Comparison of ENCODE assay signal across 9 mouse cellular contexts in genomic region chr7:142435524-142435923, GRCm38 (mm10). TPM values are rescaled to one million over a fixed set of nuclear protein-coding genes. Genes with fewer than 3 reads are reported as not detected.
DNase-seq lines count a peak whose midpoint lies in the region; ATAC-seq and TF ChIP-seq lines count a peak whose summit lies in the region.
"Had no signal": no experiment of that assay in that cellular context is flagged by ENCODE, and none has a peak within 500 bp of the region (broad histone marks: within the 10 kb centered on the region; RNA-seq: fewer than 3 reads in every experiment).

No protein-coding gene starts in this region.

- DNase-seq in 3T3-L1 (ENCODE audit: low read depth, low spot score): peak; percentile 88
- DNase-seq in ES-E14 (ENCODE audit: low read depth, low spot score): peak; percentile 75
- DNase-seq in cerebellum, adult 18-20 months: peak; percentile 82 to 83
- DNase-seq in kidney, adult 9 months: peak; percentile 73
- DNase-seq in naive thymus-derived CD4-positive, alpha-beta T cell, adult 2 months (ENCODE audit: low read depth): peak; percentile 87
- peak; percentile 72 for DNase-seq in thymus, adult 2 months

- TF ChIP-seq CTCF in thymus, adult 2 months (IDR thresholded peaks at IDR 0.05; ENCODE audit: borderline replicate concordance, control insufficient read depth, extremely low read depth, insufficient read depth, low read length, poor library complexity): no peak

- no peaks in the 10 kb centered on the region for H3K36me3 ChIP-seq in ES-E14 (ENCODE audit: control insufficient read depth, insufficient read depth, low read length, poor library complexity, severe bottlenecking)
- H3K36me3 ChIP-seq in limb, embryonic 13.5 days: no peaks in the 10 kb centered on the region
- H3K36me3 ChIP-seq in thymus, adult 2 months (ENCODE audit: control insufficient read depth, insufficient read depth, low read length): no peaks in the 10 kb centered on the region

- no peaks in the 10 kb centered on the region for H3K27me3 ChIP-seq in limb, embryonic 13.5 days
- H3K27me3 ChIP-seq in thymus, adult 2 months (ENCODE audit: control insufficient read depth, insufficient read depth, low read length): no peaks in the 10 kb centered on the region

- no peak overlapping the region for H3K4me3 ChIP-seq in ES-E14 (ENCODE audit: insufficient read depth in 1 of 2, low read depth in 1 of 2, low read length in 2 of 2, poor library complexity in 1 of 2, severe bottlenecking in 1 of 2)
- no peak overlapping the region for H3K4me3 ChIP-seq in limb, embryonic 13.5 days
- H3K4me3 ChIP-seq in thymus, adult 2 months (ENCODE audit: control insufficient read depth, insufficient read depth, low read length): no peak overlapping the region

- TF ChIP-seq POLR2A in thymus, adult 2 months (IDR thresholded peaks at IDR 0.05; ENCODE audit: control insufficient read depth, extremely low read depth, insufficient read depth, low read length, poor library complexity): no peak

- in situ Hi-C loops in ES-E14 (cut with MboI; ENCODE audit: low sequenced_read_pairs in 2 of 2, unreplicated experiment in 2 of 2): loop anchor here in 1 of 2 experiments (10.0 kb wide), 1 partner anchor 101 kb away; no protein-coding TSS in a partner anchor

- H3K9me3 ChIP-seq in ES-E14 (ENCODE audit: control insufficient read depth, insufficient read depth, low read depth, low read length): no peaks in the 10 kb centered on the region
- H3K9me3 ChIP-seq in limb, embryonic 13.5 days: no peaks in the 10 kb centered on the region

- no peak overlapping the region for H3K9ac ChIP-seq in ES-E14 (ENCODE audit: insufficient read depth, low read depth, low read length, poor library complexity, severe bottlenecking)
- no peak overlapping the region for H3K9ac ChIP-seq in limb, embryonic 13.5 days

- no peak overlapping the region for H3K27ac ChIP-seq in ES-E14 (ENCODE audit: insufficient read depth, low read depth, low read length, poor library complexity, severe bottlenecking)
- peak overlapping the region; percentile 62; the same call in 1 of the 2 replicates for H3K27ac ChIP-seq in limb, embryonic 13.5 days
- H3K27ac ChIP-seq in thymus, adult 2 months (ENCODE audit: control insufficient read depth, insufficient read depth, low read length): no peak overlapping the region

- H3K4me1 ChIP-seq in ES-E14 (ENCODE audit: control insufficient read depth in 2 of 2, insufficient read depth in 2 of 2, low read length in 2 of 2, poor library complexity in 1 of 2): peaks cover 0 to 13% of the 10 kb centered on the region in 2 experiments; a peak in 2 of 4 replicates
- peaks cover 67% of the 10 kb centered on the region for H3K4me1 ChIP-seq in limb, embryonic 13.5 days
- peaks cover 17% of the 10 kb centered on the region for H3K4me1 ChIP-seq in thymus, adult 2 months (replicated peaks; ENCODE audit: control insufficient read depth, insufficient read depth, low read length)

- H3K4me2 ChIP-seq in limb, embryonic 13.5 days (replicated peaks): no peak overlapping the region

- ATAC-seq in frontal cortex, adult (ENCODE audit: low TSS enrichment): peak; percentile 91
- no peak for ATAC-seq in limb, embryonic 13.5 days (ENCODE audit: low FRiP score, low read depth)

- WGBS in limb, embryonic 13.5 days: 24% methylated on average over 4 of the region's 4 CpGs
- WGBS in thymus, adult 2 months: 30% methylated on average over 4 of the region's 4 CpGs

TF ChIP-seq in ES-E14, 5 proteins besides CTCF, POLR2A, EP300 and RAD21:
- TF ChIP-seq MAFK (IDR thresholded peaks at IDR 0.05; ENCODE audit: insufficient read depth, low read depth, low read length) (no peak), CHD2 (IDR thresholded peaks at IDR 0.05; ENCODE audit: low read depth, low read length) (no peak), ZC3H11A (IDR thresholded peaks at IDR 0.05; ENCODE audit: borderline replicate concordance, low read depth, low read length) (0 out of 2 replicates have a peak, but pooled peaks have one; percentile 21)

RNA-seq across cellular contexts. Expression of gene Syt8, which starts 0.9 kb away (rescaled TPM):
- 0.42 and 0.94 TPM in 2 replicates for total RNA-seq in ES-E14 (2012; rRNA removed)
- polyA plus RNA-seq in limb, embryonic 13.5 days (2015; fragmentation: Nextera tagmentation; extraction: Ambion mirVana): 1.2 and 1.4 TPM in 2 replicates
- 2.2 and 5.2 TPM in 2 replicates for polyA plus RNA-seq in thymus, adult 2 months (2012; rRNA removed)
- total RNA-seq: gastrocnemius, postnatal 4 days had no signal

RNA-seq across cellular contexts. Expression of gene Tnni2, which starts 6.1 kb away (rescaled TPM):
- 1.6 and 3.7 TPM in 2 replicates for total RNA-seq in ES-E14 (2012; rRNA removed)
- 45.2 and 47.5 TPM in 2 replicates for polyA plus RNA-seq in limb, embryonic 13.5 days (2015; fragmentation: Nextera tagmentation; extraction: Ambion mirVana)
- 3.2 and 4.3 TPM in 2 replicates for polyA plus RNA-seq in thymus, adult 2 months (2012; rRNA removed)

RNA-seq across cellular contexts. Expression of gene Lsp1, which starts 25.1 kb away (rescaled TPM):
- total RNA-seq in ES-E14 (2012; rRNA removed): 3.6 and 13.7 TPM in 2 replicates
- polyA plus RNA-seq in limb, embryonic 13.5 days (2015; fragmentation: Nextera tagmentation; extraction: Ambion mirVana): 46.3 and 49.8 TPM in 2 replicates
- 507 and 626 TPM in 2 replicates for polyA plus RNA-seq in thymus, adult 2 months (2012; rRNA removed)

RNA-seq across cellular contexts. Expression of gene Ctsd, which starts 47.7 kb away (rescaled TPM):
- 535 and 745 TPM in 2 replicates for total RNA-seq in ES-E14 (2012; rRNA removed)
- polyA plus RNA-seq in limb, embryonic 13.5 days (2015; fragmentation: Nextera tagmentation; extraction: Ambion mirVana): 228 and 241 TPM in 2 replicates
- 762 and 992 TPM in 2 replicates for polyA plus RNA-seq in thymus, adult 2 months (2012; rRNA removed)

RNA-seq across cellular contexts. Expression of gene Gm49369, which starts 53.1 kb away (rescaled TPM):
- total RNA-seq in ES-E14 (2012; rRNA removed): 6.6 and 17.8 TPM in 2 replicates
- not detected in 2 replicates for polyA plus RNA-seq in limb, embryonic 13.5 days (2015; fragmentation: Nextera tagmentation; extraction: Ambion mirVana)
- 0.23 and 0.31 TPM in 2 replicates for polyA plus RNA-seq in thymus, adult 2 months (2012; rRNA removed)
